Mouse (Mus musculus): ENCODE measurements around the gene Cbs. TPM values are rescaled to one million over a fixed set of nuclear protein-coding genes. Genes with fewer than 3 reads are reported as not detected.
"Not testable (repeated sequence)": the region's sequence is repeated elsewhere in the genome, so short reads cannot be mapped to it uniquely, and the experiment has no call there.

Cbs gene
- polyA plus RNA-seq, 1 experiment = not detected

DNA sequence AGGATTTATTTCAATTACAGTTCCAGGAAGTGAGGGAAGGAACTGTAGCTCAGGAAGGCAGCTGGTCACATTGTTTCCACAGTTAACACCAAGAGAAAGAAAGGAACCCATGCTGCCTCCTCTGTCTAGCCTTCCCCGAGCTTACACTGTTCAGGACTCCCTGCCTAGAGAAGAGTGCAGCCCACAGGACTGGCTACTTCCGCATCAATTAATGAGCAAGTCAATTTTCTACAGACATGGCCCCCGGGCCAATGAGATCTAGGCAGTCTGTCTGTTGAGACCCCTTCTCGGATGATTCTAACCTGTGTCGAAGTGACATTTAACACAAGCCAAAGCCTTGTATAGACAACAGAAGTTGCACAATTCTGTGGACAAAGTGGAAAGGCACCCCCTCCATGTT is 2.1 kb downstream of the Cbs start:
- Histone ChIP-seq H3K4me3 (ENCODE audit: insufficient read depth, low read depth, low read length) (no peak overlapping the region), H3K4me1 (ENCODE audit: control insufficient read depth, insufficient read depth, low read length) (peaks cover 20% of the 10 kb centered on the region), H3K27ac (ENCODE audit: insufficient read depth, low read depth, low read length) (no peak overlapping the region)
- 71% methylated on average over 5 of the region's 5 CpGs for WGBS
- no peak for TF ChIP-seq POLR2A (IDR thresholded peaks at IDR 0.05; ENCODE audit: insufficient read depth, low read depth, low read length)
- TF ChIP-seq CTCF (IDR thresholded peaks at IDR 0.05; ENCODE audit: insufficient read depth, low read depth, low read length) = no peak

DNA sequence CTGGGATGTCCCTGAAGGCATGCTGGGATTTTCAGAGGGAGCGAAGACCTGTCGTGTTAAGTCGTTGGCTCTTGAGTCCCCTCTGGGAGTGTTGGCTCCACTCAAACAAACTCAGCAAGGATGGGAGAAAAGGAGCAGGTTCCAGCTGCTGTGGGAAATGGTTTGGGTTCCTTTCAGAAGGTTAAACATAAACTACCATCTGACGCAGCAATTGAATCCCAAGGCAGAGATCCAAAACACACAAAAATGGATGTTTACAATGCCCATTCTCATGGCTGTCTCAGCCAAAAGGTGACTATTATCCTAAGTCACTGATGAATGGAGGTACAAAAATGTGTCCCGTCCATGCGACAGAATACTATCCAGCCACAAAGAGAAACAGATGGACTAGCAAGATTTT is 4.0 kb downstream of the Cbs start:
- Histone ChIP-seq H3K4me3 (ENCODE audit: insufficient read depth, low read depth, low read length) (no peak overlapping the region), H3K27ac (ENCODE audit: insufficient read depth, low read depth, low read length) (no peak overlapping the region), H3K4me1 (ENCODE audit: control insufficient read depth, insufficient read depth, low read length) (peaks cover 20% of the 10 kb centered on the region)
- 74% methylated on average over 6 of the region's 6 CpGs for WGBS
- TF ChIP-seq CTCF (IDR thresholded peaks at IDR 0.05; ENCODE audit: insufficient read depth, low read depth, low read length) (no peak), POLR2A (IDR thresholded peaks at IDR 0.05; ENCODE audit: insufficient read depth, low read depth, low read length) (no peak)

DNA sequence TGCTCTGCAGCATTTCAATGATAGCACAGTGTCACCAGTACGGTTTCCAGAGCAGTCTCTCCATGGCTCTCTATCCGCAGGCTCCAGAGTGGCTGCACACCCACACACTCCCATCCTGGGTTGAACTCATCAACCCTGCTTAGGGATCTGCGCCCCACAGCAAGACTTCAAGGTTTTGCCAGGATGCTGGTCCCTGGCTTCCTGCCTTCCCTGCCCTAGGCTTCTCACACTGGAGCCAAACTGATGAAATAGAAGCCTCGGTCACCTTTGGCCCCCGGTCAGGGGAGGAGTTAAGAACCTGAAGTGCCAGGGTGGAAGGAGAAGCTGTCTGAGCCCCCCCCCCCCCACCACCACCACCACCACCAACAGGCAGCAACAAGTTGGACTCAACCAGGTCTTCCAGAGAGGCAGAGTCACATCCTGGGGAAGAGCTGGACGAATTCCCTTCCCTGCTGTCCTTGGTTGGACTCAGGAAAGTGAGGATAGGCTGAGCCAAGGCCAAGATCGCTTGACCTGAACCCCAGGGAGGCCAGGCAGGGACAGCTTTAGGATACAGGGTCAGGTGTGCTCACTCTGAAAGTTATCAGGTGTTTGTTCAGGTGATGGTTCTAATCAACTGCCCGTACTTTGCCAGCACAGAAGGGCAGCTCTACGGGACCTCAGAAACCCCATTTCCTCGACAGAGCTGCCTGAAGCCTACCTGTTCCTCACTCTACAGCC is 5.8 kb downstream of the Cbs start:
- no peak for TF ChIP-seq CTCF (IDR thresholded peaks at IDR 0.05; ENCODE audit: insufficient read depth, low read depth, low read length)
- no peak for TF ChIP-seq POLR2A (IDR thresholded peaks at IDR 0.05; ENCODE audit: insufficient read depth, low read depth, low read length)
- peaks cover 9% of the 10 kb centered on the region for H3K4me1 ChIP-seq (ENCODE audit: control insufficient read depth, insufficient read depth, low read length)
- H3K27ac ChIP-seq (ENCODE audit: insufficient read depth, low read depth, low read length) = no peak overlapping the region
- no peak overlapping the region for H3K4me3 ChIP-seq (ENCODE audit: insufficient read depth, low read depth, low read length)
- WGBS = 74% methylated on average over 10 of the region's 10 CpGs

DNA sequence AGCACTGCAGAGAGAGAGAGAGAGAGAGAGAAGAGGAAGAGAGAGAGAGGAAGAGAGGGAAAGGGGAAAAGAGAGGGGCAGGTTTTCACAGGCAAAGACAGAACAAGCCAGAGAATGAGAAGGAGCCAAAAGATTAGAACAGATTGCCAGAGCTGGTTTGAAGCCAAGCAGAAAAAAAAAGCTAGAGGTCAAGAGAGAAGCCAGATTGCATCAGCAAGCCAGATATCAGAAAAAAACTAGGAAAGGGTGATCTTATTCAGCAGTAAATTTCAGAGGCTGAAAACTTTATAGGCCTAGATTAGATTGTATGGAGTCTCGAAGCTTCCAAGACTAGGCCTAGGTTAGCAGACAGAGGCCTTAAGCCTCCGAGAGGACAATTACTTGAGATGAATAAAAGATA is 9.1 kb downstream of the Cbs start:
- peaks cover 7% of the 10 kb centered on the region for H3K4me1 ChIP-seq (ENCODE audit: control insufficient read depth, insufficient read depth, low read length)
- no peak overlapping the region for H3K4me3 ChIP-seq (ENCODE audit: insufficient read depth, low read depth, low read length)
- TF ChIP-seq POLR2A (IDR thresholded peaks at IDR 0.05; ENCODE audit: insufficient read depth, low read depth, low read length) (no peak), CTCF (IDR thresholded peaks at IDR 0.05; ENCODE audit: insufficient read depth, low read depth, low read length) (no peak)
- 96% methylated on average over 2 of the region's 2 CpGs for WGBS
- no peak overlapping the region for H3K27ac ChIP-seq (ENCODE audit: insufficient read depth, low read depth, low read length)

DNA sequence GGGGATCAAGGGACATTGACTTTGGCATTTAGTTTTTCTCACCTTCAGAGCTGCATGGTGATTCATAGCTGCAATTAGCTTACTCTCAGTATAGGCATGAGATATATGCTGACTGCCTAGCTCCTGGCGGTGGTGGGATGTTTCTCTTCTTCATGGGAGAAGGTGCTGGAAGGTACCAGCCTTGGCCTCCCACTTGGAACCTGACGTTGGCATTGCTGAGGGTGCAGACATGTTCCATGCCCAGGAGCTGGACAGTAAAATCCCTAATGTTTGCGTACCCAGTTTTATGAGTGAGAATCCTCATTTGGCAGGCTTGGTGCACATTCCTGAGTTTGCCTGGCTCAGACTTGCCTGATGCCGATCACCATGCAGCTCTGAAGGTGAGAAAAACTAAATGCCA is 13.9 kb downstream of the Cbs start:
- no peak overlapping the region for H3K4me3 ChIP-seq (ENCODE audit: insufficient read depth, low read depth, low read length)
- TF ChIP-seq CTCF (IDR thresholded peaks at IDR 0.05; ENCODE audit: insufficient read depth, low read depth, low read length) = no peak
- TF ChIP-seq POLR2A (IDR thresholded peaks at IDR 0.05; ENCODE audit: insufficient read depth, low read depth, low read length) = no peak
- WGBS = 90% methylated on average over 4 of the region's 4 CpGs

DNA sequence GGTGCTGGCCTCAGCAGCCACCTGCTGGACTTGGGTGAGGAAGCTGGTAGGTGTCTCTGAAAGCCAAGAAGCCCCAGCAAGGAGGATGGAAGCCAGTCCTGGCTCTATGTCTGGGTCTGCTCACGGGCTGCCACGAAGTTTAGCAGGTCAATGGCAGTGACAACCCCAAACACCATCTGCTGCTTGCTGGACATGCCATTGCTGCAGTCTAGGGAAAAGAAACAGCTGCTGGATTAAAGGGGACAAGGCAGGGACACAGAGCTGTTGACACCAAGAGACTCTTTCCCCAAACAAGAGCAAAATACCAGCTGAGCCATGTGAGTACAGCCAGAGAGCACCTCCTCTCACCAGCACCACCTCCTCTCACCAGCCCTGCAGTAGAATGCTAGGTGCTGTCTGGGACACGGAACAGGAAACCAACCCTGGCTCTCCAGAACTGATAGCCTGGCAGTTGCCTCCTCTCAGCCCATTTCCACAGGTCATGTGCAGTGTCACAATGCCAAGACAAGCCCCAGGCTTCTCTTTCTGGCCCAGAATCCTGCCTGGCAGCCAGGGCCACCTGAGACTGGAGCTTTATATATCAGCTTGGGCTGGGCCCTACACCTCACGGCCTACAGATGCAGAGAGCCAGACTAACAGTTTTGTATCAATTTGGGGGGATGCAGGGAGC is 23.8 kb downstream of the Cbs start:
- no peak overlapping the region for H3K4me3 ChIP-seq (ENCODE audit: insufficient read depth, low read depth, low read length)
- 78% methylated on average over 4 of the region's 4 CpGs for WGBS
- H3K4me1 ChIP-seq (ENCODE audit: control insufficient read depth, insufficient read depth, low read length) = no peaks in the 10 kb centered on the region
- no peak overlapping the region for H3K27ac ChIP-seq (ENCODE audit: insufficient read depth, low read depth, low read length)
- TF ChIP-seq CTCF (IDR thresholded peaks at IDR 0.05; ENCODE audit: insufficient read depth, low read depth, low read length) (no peak), POLR2A (IDR thresholded peaks at IDR 0.05; ENCODE audit: insufficient read depth, low read depth, low read length) (no peak)

More for the DNA sequence above, 13.9 kb downstream of the Cbs start:
- Histone ChIP-seq H3K27ac (ENCODE audit: insufficient read depth, low read depth, low read length) (no peak overlapping the region), H3K4me1 (ENCODE audit: control insufficient read depth, insufficient read depth, low read length) (no peaks in the 10 kb centered on the region)

DNA sequence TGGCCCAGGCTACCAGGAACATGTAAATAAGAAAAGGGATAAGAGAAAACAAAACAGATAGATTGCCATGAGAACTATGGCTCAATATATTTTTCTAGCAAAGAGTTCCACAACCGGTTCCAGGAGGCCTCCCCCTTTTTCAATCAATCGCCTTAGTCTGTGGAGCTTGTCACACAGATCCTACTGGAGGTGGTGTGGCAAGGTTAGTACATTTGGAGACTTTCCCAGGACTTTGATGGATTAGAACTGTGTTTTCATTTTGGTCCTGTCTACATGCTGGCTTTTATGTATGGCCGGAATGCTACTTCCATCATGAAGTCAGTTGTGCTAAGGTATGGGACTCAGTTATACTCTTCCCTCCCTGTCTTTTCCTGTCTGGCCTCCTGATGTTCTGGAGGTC is 27.1 kb downstream of the Cbs start:
- 96% methylated on average over 3 of the region's 3 CpGs for WGBS
- H3K27ac ChIP-seq (ENCODE audit: insufficient read depth, low read depth, low read length) = no peak overlapping the region
- H3K4me3 ChIP-seq (ENCODE audit: insufficient read depth, low read depth, low read length) = no peak overlapping the region
- TF ChIP-seq CTCF (IDR thresholded peaks at IDR 0.05; ENCODE audit: insufficient read depth, low read depth, low read length) (no peak), POLR2A (IDR thresholded peaks at IDR 0.05; ENCODE audit: insufficient read depth, low read depth, low read length) (no peak)
- no peaks in the 10 kb centered on the region for H3K4me1 ChIP-seq (ENCODE audit: control insufficient read depth, insufficient read depth, low read length)

DNA sequence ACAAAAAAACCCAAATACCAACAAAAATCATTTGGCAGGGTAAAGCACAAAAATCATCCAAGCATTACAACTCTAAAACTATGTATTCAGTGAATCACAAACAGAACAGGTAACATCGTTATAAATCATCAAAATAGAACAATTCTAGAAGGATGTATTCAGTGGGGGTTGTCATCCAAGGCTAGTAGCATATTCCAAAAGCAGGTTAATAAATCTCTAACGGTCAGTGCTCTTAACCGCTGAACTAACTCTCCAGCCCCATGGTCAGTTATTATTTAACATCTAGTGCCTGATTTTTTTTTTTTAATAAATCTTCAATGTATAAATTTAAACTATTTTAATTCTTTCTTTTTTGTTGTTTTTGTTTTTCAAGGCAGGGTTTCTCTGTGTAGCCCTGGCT is 27.9 kb downstream of the Cbs start:
- not testable (repeated sequence) for H3K4me3 ChIP-seq (ENCODE audit: insufficient read depth, low read depth, low read length); H3K27ac ChIP-seq (ENCODE audit: insufficient read depth, low read depth, low read length); H3K4me1 ChIP-seq (ENCODE audit: control insufficient read depth, insufficient read depth, low read length)
- WGBS = 95% methylated on average over 3 of the region's 3 CpGs

DNA sequence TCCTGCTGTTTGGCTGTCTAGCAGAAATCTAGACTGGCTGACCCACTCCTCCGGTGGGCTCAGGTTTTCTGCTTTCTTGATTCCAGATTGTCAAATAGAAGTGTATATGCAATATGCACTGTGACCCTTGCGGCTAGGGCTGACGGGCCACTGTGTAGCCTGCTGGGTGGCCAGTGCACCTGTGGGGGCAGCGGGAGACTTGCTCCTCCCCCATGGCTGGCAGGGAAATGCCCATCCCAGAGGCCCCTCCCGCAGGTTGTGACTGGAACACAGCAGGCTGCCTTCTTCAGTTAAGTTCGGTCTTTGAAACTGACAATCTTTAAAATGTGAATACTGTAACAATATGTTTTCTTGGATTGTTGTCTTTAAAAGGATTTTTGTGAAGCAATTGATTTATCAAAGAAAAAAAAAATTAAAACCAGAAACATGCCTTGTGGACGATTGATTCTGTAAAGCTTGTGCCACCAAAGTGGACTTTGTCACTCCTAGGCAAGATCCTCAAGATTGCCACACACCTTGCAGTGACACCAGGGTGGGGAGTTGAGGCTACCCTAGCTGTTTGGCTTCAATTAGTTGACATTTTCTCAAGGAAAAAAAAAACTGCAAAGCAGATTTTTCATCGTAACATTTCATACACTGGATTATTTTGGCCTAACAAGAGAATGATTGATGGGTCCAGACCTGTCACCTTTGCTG is 29.6 kb downstream of the Cbs start:
- WGBS = 84% methylated on average over 8 of the region's 8 CpGs
- no peak overlapping the region for H3K27ac ChIP-seq (ENCODE audit: insufficient read depth, low read depth, low read length)
- no peaks in the 10 kb centered on the region for H3K4me1 ChIP-seq (ENCODE audit: control insufficient read depth, insufficient read depth, low read length)
- no peak overlapping the region for H3K4me3 ChIP-seq (ENCODE audit: insufficient read depth, low read depth, low read length)
- TF ChIP-seq POLR2A (IDR thresholded peaks at IDR 0.05; ENCODE audit: insufficient read depth, low read depth, low read length) = no peak
- TF ChIP-seq CTCF (IDR thresholded peaks at IDR 0.05; ENCODE audit: insufficient read depth, low read depth, low read length) = no peak

Measured in olfactory bulb, adult 2 months (tissue).